Mouse (Mus musculus) erythroblast, adult 5-6 weeks (primary cell): ENCODE measurements around the gene Acsf3. TPM values are rescaled to one million over a fixed set of nuclear protein-coding genes. Genes with fewer than 3 reads are reported as not detected.

Experiments
- ATAC-seq: replicated peaks from 2 replicates; pipeline ENCODE4 v1.8.0; 2016; ENCODE audit warnings: moderate number of reproducible peaks, mild to moderate bottlenecking, moderate TSS enrichment, inconsistent platforms; ENCODE audit not compliant: poor library complexity, low FRiP score, severe bottlenecking
- total RNA-seq, 2 experiments: library from RNA; stranded (forward) in 1 of 2; stranded (reverse) in 1 of 2; fragments of 150-400 nt in 1 of 2; fragments of 200-764, 138-1000 nt in 1 of 2; gene quantifications; 2 replicates each; pipeline versions ENCODE4 v1.2.3 to v1.2.4; 2015 to 2017; ENCODE audit warnings: low replicate concordance in 2 of 2

Acsf3 gene
- total RNA-seq, 2 experiments from 2014 or later, result 5.2 TPM; not detected in 1

DNA sequence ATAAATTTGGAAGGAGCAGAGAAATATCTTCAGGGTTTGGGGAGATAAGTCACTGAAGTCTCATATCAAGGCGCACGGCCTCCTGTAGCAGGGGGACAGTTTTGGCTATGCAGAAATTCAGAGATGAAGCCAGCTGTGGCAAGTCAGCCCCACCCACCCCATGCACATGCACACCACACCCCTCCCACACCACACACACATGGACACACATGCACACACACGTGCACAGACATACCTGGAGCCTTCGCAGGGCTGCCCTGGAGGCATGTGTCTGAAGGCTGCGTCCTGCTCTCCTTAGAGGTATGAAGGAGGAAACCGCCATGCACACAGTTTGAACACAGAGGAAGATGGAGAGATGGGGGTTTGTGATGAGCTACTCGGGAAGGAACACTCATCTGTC, 15.2 kb upstream of the Acsf3 start:
- no peak for ATAC-seq

DNA sequence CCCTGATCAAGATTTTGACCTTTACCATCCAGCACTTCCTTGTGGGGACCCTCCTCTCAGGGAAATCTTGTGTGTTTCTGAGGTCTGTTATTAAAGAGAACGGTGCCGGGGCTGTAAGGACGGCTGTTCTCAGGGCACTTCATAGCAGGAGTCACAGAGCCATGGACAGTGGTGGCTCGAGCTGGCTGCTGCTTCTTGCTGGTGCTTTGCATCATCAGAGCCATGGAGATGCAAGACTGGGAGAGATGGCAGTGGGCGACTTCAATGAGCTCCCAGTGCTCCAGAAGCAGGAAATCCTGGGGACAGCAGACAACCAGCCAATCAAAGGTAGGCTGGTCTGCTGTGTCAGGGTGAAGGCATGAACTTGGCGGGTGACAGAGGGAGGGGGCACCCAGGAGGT, 14.2 kb upstream of the Acsf3 start:
- ATAC-seq, result no peak

DNA sequence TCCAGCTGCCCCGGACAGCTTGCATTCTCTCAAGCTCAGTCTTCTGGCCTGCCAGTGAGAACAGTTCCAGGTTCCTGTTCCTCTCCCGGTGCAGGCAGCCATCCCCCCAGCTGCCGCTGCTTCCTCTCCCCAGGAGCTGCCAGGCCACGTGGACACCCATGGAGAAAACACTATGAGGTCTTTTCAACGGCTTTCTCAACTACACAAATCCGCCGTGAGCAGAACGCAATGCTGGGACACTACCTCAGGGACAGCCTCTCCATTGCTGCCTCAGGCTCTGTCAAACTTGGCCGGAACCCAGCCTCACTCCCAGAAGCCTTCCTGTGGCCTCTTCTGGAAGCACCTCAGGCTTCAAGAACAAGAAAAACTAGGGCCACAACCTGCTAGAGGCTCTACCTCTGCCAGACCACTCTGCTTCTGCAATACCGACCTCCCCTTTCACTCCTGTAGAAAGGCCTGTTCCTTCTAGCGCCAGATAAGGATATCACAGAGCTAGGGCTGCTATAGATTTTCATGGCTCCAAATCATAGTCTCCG, 12.5 kb upstream of the Acsf3 start:
- no peak for ATAC-seq

DNA sequence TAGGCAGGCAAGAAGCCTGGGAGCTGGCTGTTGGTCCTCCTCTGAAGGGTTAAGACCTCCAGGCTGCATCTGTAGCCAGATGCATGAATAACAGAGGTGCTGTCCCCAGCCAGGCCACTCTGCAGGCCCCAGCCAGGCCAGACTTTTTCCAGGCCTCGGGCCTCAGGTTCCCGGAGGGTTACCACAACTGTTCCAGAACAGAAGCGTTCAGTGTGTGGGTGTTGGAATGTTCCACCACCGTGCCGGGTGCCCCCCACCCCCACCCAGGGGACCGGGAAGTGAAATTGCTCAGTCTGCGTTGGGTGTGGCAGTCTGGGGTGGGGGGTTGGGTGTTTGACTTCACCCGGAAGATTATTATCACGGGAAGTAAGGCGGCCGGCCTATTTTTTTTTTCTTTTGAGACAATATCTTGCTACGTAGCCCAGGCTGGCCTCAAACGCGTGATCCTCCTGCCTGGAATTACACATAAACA, 12.0 kb upstream of the Acsf3 start:
- ATAC-seq, result no peak

DNA sequence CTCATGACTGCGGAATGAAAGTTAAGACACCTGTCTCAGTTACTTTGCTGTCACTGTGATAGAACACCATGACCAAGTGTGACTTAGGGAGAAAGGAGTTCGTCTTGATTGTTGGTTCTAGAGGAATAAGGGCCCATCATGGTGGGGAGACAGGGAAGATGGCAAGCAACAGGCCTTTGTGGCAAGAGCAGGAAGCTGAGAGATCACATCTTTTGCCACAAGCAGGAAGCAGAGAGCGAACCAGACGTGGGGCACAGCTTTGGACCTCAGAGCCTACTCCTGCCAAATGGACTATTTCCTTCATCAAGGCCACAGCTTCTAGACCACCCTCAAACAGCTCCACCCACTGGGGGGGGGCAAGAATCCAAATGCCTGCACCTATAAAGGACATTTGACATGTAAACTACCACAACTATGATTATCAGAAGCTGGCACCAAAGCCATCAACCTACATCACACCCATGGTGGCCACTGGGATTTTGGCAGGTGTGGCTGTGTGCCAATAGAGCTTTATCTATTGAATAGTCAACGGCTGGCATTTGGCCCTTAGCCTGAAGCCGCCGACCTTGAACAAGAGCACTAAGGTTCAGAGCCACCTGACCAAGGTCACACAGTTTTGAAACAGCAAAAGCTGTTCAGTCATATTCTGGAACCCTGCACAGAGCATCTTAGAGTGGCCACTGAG, 10.4 kb upstream of the Acsf3 start:
- ATAC-seq, result no peak

DNA sequence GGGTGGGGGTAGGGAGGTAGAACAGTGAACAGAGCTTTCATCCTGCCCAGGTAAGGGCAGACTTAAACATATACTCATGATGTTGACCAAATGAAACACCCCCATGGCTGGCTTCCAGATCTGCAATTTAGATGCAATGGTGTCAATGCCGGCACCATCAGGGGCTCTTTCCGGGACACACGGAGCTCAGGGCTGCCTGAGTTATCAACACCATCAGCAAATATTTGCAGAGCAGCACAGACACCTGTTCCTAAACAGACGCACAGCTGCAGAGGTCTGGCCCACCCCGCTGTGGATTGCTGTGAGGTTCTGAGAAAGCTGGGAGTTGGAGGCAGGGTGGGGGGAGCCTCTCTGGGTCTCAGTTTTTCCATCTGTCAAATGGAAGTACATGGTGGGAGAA, 9.1 kb upstream of the Acsf3 start:
- no peak for ATAC-seq

DNA sequence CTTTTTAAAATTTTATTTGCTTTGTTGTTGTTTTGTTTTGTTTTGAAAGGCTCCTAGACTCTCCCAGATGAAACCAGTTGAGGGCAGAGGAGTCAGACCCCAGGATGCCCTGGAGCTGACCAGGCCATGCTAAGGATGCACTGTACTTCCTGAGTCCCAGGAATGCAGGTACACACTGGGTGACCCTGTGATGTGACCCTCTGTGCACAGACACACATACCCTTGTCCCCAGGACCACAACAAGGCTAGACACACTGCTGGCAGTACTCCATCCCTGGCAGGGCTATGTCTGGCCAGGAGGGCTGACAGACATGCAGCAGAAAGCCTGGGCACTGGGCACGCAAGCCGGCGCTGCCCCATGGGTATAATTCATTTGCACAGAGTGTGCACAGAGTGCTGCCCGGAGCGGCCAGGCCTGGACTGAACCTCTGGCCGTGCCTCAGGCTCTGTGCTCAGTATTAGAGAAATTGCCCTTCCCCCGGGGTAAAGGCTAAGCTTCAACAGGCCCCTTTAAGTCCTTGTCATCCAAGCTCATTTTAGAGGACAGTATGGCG, 8.6 kb upstream of the Acsf3 start:
- 0 out of 2 replicates have a peak, but pooled peaks have one; percentile 15 for ATAC-seq

DNA sequence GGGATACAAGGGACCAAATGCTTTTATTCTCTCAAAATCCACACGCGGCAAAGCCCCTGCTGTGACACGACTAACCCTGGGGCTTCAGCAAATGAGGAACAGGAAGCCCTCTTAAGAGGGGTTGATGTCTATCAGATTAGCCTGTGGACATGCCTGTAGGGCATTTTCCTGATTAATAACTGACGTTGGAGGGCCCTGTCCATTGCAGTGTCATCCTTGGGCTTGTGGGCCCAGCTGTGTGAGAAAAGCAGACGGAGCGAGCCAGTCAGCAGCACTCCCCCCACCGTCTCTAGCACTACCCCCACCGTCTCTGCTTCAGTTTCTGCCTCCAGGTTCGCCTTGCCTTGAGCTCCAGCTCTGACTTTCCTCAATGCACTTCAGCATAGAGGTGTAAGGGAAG, 8.1 kb upstream of the Acsf3 start:
- no peak for ATAC-seq

DNA sequence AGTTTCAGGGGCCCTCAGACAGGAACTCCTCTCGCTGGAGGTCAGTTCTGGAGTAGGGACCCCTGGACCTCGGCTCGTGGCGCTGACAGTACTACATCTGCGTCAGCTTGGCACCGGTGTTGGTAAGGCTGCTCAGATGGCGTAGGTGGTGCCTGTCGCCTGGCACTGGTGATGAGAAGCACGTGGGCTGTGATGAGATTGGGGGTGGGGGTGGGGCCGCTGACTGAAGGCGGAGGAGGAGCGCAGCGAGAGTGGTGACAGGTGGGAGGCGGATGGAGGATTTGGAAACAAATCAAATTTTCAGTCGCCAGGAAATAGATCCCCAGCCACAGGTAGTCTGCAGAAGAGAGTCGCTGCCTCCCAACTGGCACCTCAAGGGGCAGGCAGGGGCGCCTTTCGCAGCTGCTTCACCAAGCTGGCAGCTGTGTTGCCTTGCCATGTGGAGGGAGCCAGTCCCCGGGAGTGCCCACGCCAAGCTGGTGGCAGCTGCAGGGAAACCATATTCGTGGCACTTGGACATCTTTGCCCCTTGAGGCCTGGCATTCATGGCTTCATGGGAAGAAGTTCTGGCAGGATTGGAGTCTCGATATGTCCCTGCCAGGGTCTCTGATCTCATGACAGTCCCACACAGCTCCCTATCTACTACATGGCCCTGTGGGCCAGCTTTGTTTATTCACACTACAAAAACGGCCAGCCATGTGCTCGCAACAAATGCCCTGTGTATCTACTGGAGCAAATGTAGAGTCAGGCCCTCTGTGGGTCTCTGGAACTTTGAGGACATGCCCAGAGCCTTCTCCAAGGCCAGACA, 5.8 kb upstream of the Acsf3 start:
- no peak for ATAC-seq

DNA sequence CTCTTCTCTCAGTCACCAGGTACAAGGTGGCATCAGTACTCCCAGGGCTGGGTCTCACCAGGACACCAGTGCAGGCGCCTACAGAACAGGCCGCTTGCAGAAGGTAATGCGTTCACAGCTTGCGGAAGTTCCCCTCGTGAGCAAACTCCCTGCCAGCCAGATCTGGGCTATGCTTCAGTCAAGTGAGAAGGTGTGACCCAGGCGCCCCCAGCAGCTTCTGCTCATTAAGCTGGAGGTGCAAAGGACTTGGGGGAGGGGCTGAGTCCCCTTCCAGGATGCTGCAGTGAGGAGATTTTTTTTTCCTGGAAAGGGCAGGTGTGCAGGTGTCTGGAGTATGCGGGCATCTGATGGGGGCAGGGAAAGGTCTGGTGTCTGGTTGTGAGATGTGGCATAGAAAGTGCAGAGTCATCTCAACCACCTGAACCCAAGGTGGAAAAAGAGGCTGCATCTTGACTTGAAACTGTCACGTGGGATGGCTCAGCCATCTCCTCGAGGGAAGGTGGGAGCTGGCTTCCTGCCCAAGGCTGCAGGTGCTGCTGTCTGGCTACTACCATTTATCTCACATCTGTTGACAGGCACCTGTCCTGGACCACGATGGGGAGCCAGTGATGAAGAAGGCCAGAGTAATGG, 2.7 kb upstream of the Acsf3 start:
- peak; percentile 27; the same call in 1 of the 2 replicates for ATAC-seq

DNA sequence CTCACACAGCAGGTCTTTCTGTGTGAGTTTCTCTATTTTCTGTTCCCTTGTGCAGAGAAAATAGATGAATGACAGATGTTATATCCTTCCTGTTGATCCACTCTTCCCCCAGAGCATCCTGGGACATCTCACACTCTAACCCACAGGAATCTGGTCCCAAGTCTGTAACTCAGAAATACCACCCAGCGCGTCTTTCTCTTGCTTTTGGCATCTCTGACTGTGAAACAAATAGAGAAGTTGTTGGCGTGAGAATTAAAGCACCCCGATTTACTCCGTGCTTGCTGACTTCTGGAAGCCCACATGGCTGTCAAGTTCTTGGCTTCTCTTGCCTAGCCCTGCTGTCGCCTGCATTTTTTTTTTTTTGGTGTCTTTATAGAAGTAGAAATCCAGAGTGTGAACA, 2.4 kb downstream of the Acsf3 start:
- no peak for ATAC-seq

DNA sequence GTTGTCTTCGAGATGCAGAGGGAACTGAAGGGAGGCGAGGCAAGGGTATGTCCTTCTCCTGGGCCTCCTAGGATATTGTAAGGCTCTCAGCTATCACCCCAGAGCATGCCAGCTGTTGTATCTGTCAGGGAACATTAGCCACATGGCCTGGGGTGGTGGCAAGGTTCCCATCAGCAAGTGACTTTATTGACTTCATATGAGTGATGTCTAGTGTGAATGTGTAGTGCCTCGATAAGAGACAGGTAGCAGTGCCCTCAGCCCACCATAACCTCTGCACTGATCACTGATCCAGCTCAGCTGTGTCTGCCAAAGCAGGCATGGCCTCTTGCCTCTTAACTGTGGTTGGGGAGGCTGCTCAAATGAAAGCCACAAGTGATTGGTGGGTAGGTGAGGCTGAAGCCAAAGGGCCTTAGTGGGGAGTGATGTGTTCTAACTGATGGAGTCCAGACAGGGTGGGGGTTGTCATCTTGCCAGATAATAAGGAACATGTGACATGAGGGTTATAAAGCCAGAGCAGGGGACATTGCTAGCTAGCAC, 3.5 kb downstream of the Acsf3 start:
- ATAC-seq, result peak; percentile 24; the same call in 1 of the 2 replicates

DNA sequence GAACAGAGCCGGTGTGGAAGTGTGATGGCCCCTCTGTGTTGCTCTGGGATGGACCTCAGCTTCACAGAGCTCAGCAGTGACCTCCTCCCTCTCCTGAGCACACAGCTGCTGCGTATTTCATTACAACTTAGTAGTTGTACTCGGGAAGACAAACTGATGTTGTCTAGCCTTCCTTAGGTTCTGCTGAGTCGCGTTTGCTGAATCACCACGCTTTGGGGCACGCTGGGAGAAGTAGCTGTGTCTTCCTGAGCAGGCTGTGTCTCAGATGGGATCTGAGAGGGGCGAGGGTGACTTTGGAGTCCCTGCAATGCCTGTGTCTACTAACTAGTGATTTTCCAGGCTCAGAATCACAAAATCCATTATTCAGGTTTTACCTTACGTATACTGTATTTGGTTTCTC, 4.0 kb downstream of the Acsf3 start:
- ATAC-seq, result no peak

DNA sequence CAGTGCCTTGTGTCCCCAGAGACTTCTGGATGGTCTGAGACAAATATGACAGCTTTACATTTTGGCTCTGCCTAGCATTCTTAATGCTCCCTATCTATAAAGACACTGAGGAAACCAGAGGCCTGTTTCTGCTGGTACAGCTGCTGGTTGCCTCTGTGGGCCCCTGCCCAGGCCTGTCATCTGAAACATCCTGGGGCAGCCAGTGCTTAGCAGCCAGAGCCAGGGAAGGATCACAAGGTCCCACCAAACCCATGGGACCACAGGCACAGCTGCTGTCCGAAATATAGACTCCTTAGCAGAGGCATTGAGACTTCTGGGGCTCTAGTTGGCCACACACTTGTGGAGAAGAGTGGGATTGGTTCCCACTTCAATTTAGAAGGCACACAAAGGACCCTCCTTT, 9.5 kb downstream of the Acsf3 start:
- no peak for ATAC-seq

DNA sequence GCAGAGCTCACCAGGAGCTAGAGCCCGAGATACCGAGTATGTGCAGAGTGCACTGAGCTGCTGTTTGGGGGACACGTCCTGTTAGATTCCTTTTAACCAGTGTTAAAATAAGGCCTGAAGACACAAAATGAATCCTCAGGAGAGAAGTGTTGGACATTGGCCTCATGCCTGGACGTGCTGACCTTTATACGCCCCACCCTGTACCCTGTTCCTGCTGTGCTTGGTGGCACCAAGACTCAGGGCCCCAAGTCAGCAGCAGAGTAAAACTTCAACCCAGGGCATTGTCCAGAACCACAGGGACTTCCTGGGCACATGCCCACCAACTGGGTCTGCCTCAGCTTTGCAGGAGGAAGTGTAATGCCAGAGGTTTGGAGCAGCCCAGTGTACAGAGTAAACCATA, 14.5 kb downstream of the Acsf3 start:
- ATAC-seq, result no peak

DNA sequence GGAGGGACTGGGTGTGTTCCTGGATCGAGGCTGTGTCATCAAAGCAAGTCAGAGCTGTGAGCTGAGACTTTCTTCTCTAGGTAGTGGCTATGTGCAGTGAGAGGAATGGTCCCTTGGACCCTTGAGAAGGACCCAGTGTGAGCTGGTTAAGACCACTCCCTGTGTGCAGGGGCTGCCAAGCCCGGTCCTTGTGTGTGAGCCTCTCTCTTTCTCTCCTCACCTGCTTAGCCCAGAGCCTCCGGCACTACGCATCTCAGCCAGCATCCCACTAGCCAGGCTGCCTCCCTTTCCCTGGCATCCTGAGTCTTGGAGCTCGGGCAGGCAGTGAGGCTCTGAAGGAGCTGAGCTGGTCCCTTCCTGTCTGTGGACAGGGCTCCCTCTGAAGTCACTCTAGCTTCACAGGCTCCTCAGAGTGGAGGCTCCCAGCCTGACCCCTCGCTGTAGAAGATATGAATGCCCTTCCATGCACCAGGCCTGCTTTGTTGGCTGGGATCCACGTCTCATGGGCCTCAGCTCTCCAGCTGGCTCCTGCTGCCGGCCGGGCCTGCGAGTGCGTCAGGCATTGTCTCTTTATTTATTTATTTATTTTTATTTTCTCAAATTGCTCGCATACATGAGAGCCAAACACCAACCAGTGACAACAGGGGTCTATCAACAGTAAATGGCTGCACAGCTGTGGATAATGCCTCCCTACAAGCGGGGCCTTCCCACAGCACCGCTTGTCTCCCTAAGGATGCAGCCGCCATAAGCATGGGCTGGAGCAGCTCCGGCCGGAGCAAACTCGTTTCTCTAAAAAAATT, 18.3 kb downstream of the Acsf3 start:
- ATAC-seq, result no peak

DNA sequence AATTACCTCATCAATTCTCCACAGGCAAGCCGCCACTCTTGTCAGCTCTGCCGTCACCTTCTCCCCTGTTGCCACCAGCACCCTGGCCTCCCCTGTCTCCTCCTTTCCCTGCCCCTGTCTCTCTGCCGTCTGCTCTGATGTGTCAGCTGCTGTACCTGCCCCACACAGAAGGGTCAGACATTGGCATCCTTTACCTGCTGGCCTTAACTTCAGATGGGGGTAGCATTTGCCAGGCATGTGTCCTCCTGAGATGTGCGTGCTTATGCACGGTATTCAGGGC, 18.8 kb downstream of the Acsf3 start:
- ATAC-seq, result no peak

DNA sequence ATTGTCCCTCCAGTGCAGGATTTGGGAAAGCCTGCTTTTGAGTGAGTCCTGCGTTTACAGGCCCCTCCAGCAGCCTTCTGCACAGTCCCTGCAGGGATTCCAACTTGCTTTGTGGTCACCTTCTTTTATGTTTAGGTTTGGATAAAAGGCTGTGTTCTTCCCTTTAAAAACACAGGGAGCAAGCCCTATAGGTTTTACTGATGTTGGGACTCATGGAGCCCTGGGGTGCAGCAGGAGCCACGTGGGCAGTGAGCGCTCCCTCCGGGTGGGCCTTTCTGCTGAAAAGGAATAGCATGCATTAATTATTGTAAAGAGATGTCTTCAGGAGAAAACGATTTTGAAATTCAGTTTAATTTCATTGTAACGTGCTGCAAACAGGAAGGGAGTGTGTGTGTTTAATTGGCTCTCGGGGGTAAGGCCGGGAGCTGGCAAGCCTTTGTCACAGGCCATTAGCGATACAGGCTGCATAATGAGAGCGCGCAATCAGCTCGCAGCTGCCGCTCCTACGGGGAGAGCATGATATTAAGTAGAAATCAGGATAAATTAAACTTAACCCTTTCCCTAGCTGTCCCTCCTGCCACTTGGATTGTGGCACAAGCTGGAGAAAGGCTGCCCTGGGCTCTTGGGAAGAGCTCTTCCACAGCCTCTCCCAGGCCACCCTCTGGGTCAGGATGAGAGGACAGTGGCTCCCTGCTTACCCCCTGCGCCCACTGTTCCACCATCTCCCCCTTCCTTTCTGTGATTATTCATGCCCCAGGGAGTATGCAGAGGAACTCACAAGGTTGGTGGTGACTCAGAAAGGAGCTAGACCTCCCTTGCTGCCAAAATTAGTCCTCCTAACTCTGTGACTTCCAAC, 28.8 kb downstream of the Acsf3 start:
- ATAC-seq, result no peak

DNA sequence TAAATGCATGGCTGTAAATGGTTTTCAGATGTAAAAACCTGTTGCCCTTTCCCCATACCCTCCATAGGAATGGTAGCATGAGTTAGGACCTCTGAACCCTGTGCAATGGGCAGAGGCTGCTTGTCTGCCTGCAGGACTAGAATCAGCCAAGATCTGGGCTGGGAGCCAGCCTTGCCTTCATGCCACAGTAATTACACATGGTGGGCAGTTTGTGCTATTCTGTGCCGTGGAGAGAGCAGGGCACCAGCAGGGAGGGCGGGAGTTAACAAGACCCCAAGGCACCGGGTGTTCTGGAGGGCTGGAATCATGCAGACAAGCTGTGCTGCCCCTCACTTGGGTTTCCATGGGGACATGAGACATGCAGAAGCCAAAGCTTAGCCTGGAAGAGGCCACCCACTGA, 30.1 kb downstream of the Acsf3 start:
- ATAC-seq, result no peak
